Mouse (Mus musculus) G1E (cell line): ENCODE data around the gene Rtn4r. TPM values are rescaled to one million over a fixed set of nuclear protein-coding genes. Genes with fewer than 3 reads are reported as not detected.

Experiments
- ATAC-seq: 2 replicates; pipeline ENCODE4 v1.8.0; 2016; ENCODE audit warnings: mild to moderate bottlenecking; ENCODE audit not compliant: insufficient number of reproducible peaks, poor library complexity, low FRiP score, severe bottlenecking; ENCODE audit errors: extremely low read depth
- DNase-seq: peaks from one replicate; pipeline ENCODE4 v3.0.0; 2012; ENCODE audit warnings: low spot score
- H3K27me3 ChIP-seq: 2 replicates; pipeline ENCODE4 v1.6.1; 2012; ENCODE audit warnings: mild to moderate bottlenecking, low read length, inconsistent platforms; ENCODE audit not compliant: insufficient read depth
- H3K36me3 ChIP-seq: replicated peaks from 2 replicates; pipeline ENCODE3; 2012; ENCODE audit warnings: mild to moderate bottlenecking, inconsistent platforms
- H3K4me1 ChIP-seq: 2 replicates; pipeline ENCODE4 v1.6.1; 2012; ENCODE audit warnings: low read depth, low read length, inconsistent platforms, mixed read lengths; ENCODE audit not compliant: insufficient read depth
- H3K4me3 ChIP-seq: 2 replicates; pipeline ENCODE4 v1.5.1; 2012; ENCODE audit warnings: low read depth, mild to moderate bottlenecking, inconsistent platforms, low read length, moderate library complexity, mixed read lengths
- H3K9me3 ChIP-seq: replicated peaks from 2 replicates; pipeline ENCODE4 v1.6.1; 2012; ENCODE audit warnings: inconsistent platforms
- CTCF ChIP-seq: IDR thresholded peaks from 2 replicates; pipeline ENCODE4 v1.5.1; 2012; ENCODE audit warnings: low read depth, low read length, inconsistent platforms, mixed read lengths
- GATA1 ChIP-seq: IDR thresholded peaks from 2 replicates; pipeline ENCODE4 v1.6.1; 2012; ENCODE audit warnings: borderline replicate concordance, low read length, inconsistent platforms, mixed read lengths
- GATA2 ChIP-seq: IDR thresholded peaks from 2 replicates; pipeline ENCODE4 v1.6.1; 2012; ENCODE audit warnings: low read depth, low read length, inconsistent platforms, borderline replicate concordance
- POLR2AphosphoS5 ChIP-seq: IDR thresholded peaks from 2 replicates; pipeline ENCODE4 v1.6.1; 2012; ENCODE audit warnings: low read depth, low read length, inconsistent platforms; ENCODE audit not compliant: insufficient replicate concordance
- TAL1 ChIP-seq: conservative IDR thresholded peaks from 2 replicates; pipeline ENCODE4 v1.6.1; 2012; ENCODE audit warnings: low read depth, low read length, inconsistent platforms, mixed read lengths
- polyA plus RNA-seq: library from polyadenylated mRNA; stranded (reverse); fragments of >175 nt; gene quantifications from 2 replicates; pipeline ENCODE4 v1.2.3, GENCODE M21; 2012
- total RNA-seq, 2 experiments: library from RNA; stranded (forward) in 1 of 2; stranded (reverse) in 1 of 2; fragments of 200-1000 nt in 1 of 2; fragments of >200 nt in 1 of 2; fragmentation: Nextera tagmentation in 1 of 2; gene quantifications; 2 replicates each; pipeline ENCODE4 v1.2.3; 2014 to 2017

Gene Rtn4r
- total and polyA plus RNA-seq, 3 experiments, result 0.11 TPM; not detected in 2

GRCm38 (mm10) chr16:18198365-18199098, 71.1 kb downstream of the Rtn4r start:
- no peak for DNase-seq
- H3K36me3 ChIP-seq, result no peaks in the 10 kb centered on the region
- TF ChIP-seq POLR2AphosphoS5 (no peak), GATA1 (no peak), GATA2 (no peak)
- H3K9me3 ChIP-seq, result no peaks in the 10 kb centered on the region
- H3K4me3 ChIP-seq, result no peak overlapping the region
- peaks cover 55% of the 10 kb centered on the region for H3K27me3 ChIP-seq
- no peak for ATAC-seq
- no peaks in the 10 kb centered on the region for H3K4me1 ChIP-seq

GRCm38 (mm10) chr16:18200062-18200461, 72.6 kb downstream of the Rtn4r start:
- no peaks in the 10 kb centered on the region for H3K9me3 ChIP-seq
- TF ChIP-seq POLR2AphosphoS5, result no peak
- TF ChIP-seq GATA2, result no peak
- TF ChIP-seq TAL1, result no peak
- no peak for TF ChIP-seq CTCF
- TF ChIP-seq GATA1, result no peak
- no peak for ATAC-seq
- H3K36me3 ChIP-seq, result no peaks in the 10 kb centered on the region
- no peak for DNase-seq
- peaks cover 44% of the 10 kb centered on the region for H3K27me3 ChIP-seq
- H3K4me3 ChIP-seq, result no peak overlapping the region
- H3K4me1 ChIP-seq, result no peaks in the 10 kb centered on the region

- TF ChIP-seq GATA1 (no peak), CTCF (no peak), POLR2AphosphoS5 (no peak), TAL1 (no peak), GATA2 (no peak)
- Histone ChIP-seq H3K36me3 (no peaks in the 10 kb centered on the region), H3K4me1 (no peaks in the 10 kb centered on the region), H3K9me3 (no peaks in the 10 kb centered on the region), H3K27me3 (peaks cover 44% of the 10 kb centered on the region), H3K4me3 (no peak overlapping the region)
- DNase-seq (no peak), ATAC-seq (no peak)
Measured at GRCm38 (mm10) chr16:18201620-18202019, 74.2 kb downstream of the Rtn4r start.

Other genes starting within 250 kb of the Rtn4r start
- gene Gm20518, start 236.0 kb upstream of the Rtn4r start, total RNA-seq (2014; fragmentation: Nextera tagmentation), result 0.75 and 1.0 TPM in 2 replicates
- 0.52 and 1.0 TPM in 2 replicates for gene Gm20518, start 236.0 kb upstream of the Rtn4r start, total RNA-seq (2017)
- gene Gm20518, start 236.0 kb upstream of the Rtn4r start, polyA plus RNA-seq, result 0.09 and 0.17 TPM in 2 replicates
- not detected in 2 replicates for gene Tssk1, start 233.4 kb upstream of the Rtn4r start, total RNA-seq (2014; fragmentation: Nextera tagmentation)
- gene Tssk1, start 233.4 kb upstream of the Rtn4r start, total RNA-seq (2017), result 0.16 TPM in 1 of 2 replicates, not detected in the other
- gene Tssk1, start 233.4 kb upstream of the Rtn4r start, polyA plus RNA-seq, result not detected in 2 replicates
- 20.5 and 23.2 TPM in 2 replicates for gene Dgcr2, start 229.1 kb upstream of the Rtn4r start, total RNA-seq (2014; fragmentation: Nextera tagmentation)
- 25.5 and 32.2 TPM in 2 replicates for gene Dgcr2, start 229.1 kb upstream of the Rtn4r start, total RNA-seq (2017)
- gene Dgcr2, start 229.1 kb upstream of the Rtn4r start, polyA plus RNA-seq, result 16.5 and 27.8 TPM in 2 replicates
- not detected in 2 replicates for gene Tssk2, start 229.0 kb upstream of the Rtn4r start, total RNA-seq (2014; fragmentation: Nextera tagmentation)
- gene Tssk2, start 229.0 kb upstream of the Rtn4r start, total RNA-seq (2017), result 0.23 TPM in 1 of 2 replicates, not detected in the other
- not detected in 2 replicates for gene Tssk2, start 229.0 kb upstream of the Rtn4r start, polyA plus RNA-seq
- gene Ess2, start 216.3 kb upstream of the Rtn4r start, total RNA-seq (2014; fragmentation: Nextera tagmentation), result 13.7 and 19.3 TPM in 2 replicates
- gene Ess2, start 216.3 kb upstream of the Rtn4r start, total RNA-seq (2017), result 29.1 and 31.0 TPM in 2 replicates
- 25.6 and 27.6 TPM in 2 replicates for gene Ess2, start 216.3 kb upstream of the Rtn4r start, polyA plus RNA-seq
- gene Gsc2, start 212.6 kb upstream of the Rtn4r start, total RNA-seq (2014; fragmentation: Nextera tagmentation), result not detected in 2 replicates
- gene Gsc2, start 212.6 kb upstream of the Rtn4r start, total RNA-seq (2017), result not detected in 2 replicates
- gene Gsc2, start 212.6 kb upstream of the Rtn4r start, polyA plus RNA-seq, result not detected in 2 replicates
- 47.5 and 57.3 TPM in 2 replicates for gene Slc25a1, start 199.4 kb upstream of the Rtn4r start, total RNA-seq (2014; fragmentation: Nextera tagmentation)
- gene Slc25a1, start 199.4 kb upstream of the Rtn4r start, total RNA-seq (2017), result 76.4 and 92.8 TPM in 2 replicates
- 209 and 244 TPM in 2 replicates for gene Slc25a1, start 199.4 kb upstream of the Rtn4r start, polyA plus RNA-seq
- gene Vpreb2, start 147.2 kb upstream of the Rtn4r start, total RNA-seq (2014; fragmentation: Nextera tagmentation), result not detected in 2 replicates
- not detected in 2 replicates for gene Vpreb2, start 147.2 kb upstream of the Rtn4r start, total RNA-seq (2017)
- not detected in 2 replicates for gene Vpreb2, start 147.2 kb upstream of the Rtn4r start, polyA plus RNA-seq
- gene Dgcr6, start 74.8 kb upstream of the Rtn4r start, total RNA-seq (2014; fragmentation: Nextera tagmentation), result 18.4 and 22.4 TPM in 2 replicates
- gene Dgcr6, start 74.8 kb upstream of the Rtn4r start, total RNA-seq (2017), result 14.1 and 19.6 TPM in 2 replicates
- 20.4 and 23.8 TPM in 2 replicates for gene Dgcr6, start 74.8 kb upstream of the Rtn4r start, polyA plus RNA-seq
- gene Prodh, start 37.4 kb upstream of the Rtn4r start, total RNA-seq (2014; fragmentation: Nextera tagmentation), result 2.0 and 8.1 TPM in 2 replicates
- gene Prodh, start 37.4 kb upstream of the Rtn4r start, total RNA-seq (2017), result 12.5 and 14.5 TPM in 2 replicates
- 14.9 and 17.1 TPM in 2 replicates for gene Prodh, start 37.4 kb upstream of the Rtn4r start, polyA plus RNA-seq
- gene Ccdc188, start 90.2 kb downstream of the Rtn4r start, total RNA-seq (2014; fragmentation: Nextera tagmentation), result not detected in 2 replicates
- gene Ccdc188, start 90.2 kb downstream of the Rtn4r start, total RNA-seq (2017), result not detected in 2 replicates
- not detected in 2 replicates for gene Ccdc188, start 90.2 kb downstream of the Rtn4r start, polyA plus RNA-seq
- 0.45 and 1.5 TPM in 2 replicates for gene Zdhhc8, start 107.5 kb downstream of the Rtn4r start, total RNA-seq (2014; fragmentation: Nextera tagmentation)
- 0.46 and 0.71 TPM in 2 replicates for gene Zdhhc8, start 107.5 kb downstream of the Rtn4r start, total RNA-seq (2017)
- 4.7 and 5.7 TPM in 2 replicates for gene Zdhhc8, start 107.5 kb downstream of the Rtn4r start, polyA plus RNA-seq
- gene Trmt2a, start 121.0 kb downstream of the Rtn4r start, total RNA-seq (2014; fragmentation: Nextera tagmentation), result 72.5 and 76.6 TPM in 2 replicates
- gene Trmt2a, start 121.0 kb downstream of the Rtn4r start, total RNA-seq (2017), result 107 and 122 TPM in 2 replicates
- 86.8 and 91.4 TPM in 2 replicates for gene Trmt2a, start 121.0 kb downstream of the Rtn4r start, polyA plus RNA-seq
- 543 and 645 TPM in 2 replicates for gene Ranbp1, start 121.1 kb downstream of the Rtn4r start, total RNA-seq (2014; fragmentation: Nextera tagmentation)
- 405 and 431 TPM in 2 replicates for gene Ranbp1, start 121.1 kb downstream of the Rtn4r start, total RNA-seq (2017)
- 1,262 and 1,589 TPM in 2 replicates for gene Ranbp1, start 121.1 kb downstream of the Rtn4r start, polyA plus RNA-seq
- not detected in 2 replicates for gene Gm49776, start 130.7 kb downstream of the Rtn4r start, total RNA-seq (2014; fragmentation: Nextera tagmentation)
- 0.35 TPM in 1 of 2 replicates, not detected in the other for gene Gm49776, start 130.7 kb downstream of the Rtn4r start, total RNA-seq (2017)
- not detected in 2 replicates for gene Gm49776, start 130.7 kb downstream of the Rtn4r start, polyA plus RNA-seq
- 52.8 and 52.9 TPM in 2 replicates for gene Dgcr8, start 161.6 kb downstream of the Rtn4r start, total RNA-seq (2014; fragmentation: Nextera tagmentation)
- gene Dgcr8, start 161.6 kb downstream of the Rtn4r start, total RNA-seq (2017), result 45.9 and 52.7 TPM in 2 replicates
- 5.9 and 9.8 TPM in 2 replicates for gene Dgcr8, start 161.6 kb downstream of the Rtn4r start, polyA plus RNA-seq
- 87.0 and 88.7 TPM in 2 replicates for gene Tango2, start 220.5 kb downstream of the Rtn4r start, total RNA-seq (2014; fragmentation: Nextera tagmentation)
- 40.7 and 47.9 TPM in 2 replicates for gene Tango2, start 220.5 kb downstream of the Rtn4r start, total RNA-seq (2017)
- gene Tango2, start 220.5 kb downstream of the Rtn4r start, polyA plus RNA-seq, result 37.3 and 42.8 TPM in 2 replicates
- 53.7 and 64.0 TPM in 2 replicates for gene Arvcf, start 220.5 kb downstream of the Rtn4r start, total RNA-seq (2014; fragmentation: Nextera tagmentation)
- gene Arvcf, start 220.5 kb downstream of the Rtn4r start, total RNA-seq (2017), result 188 and 239 TPM in 2 replicates
- 137 and 154 TPM in 2 replicates for gene Arvcf, start 220.5 kb downstream of the Rtn4r start, polyA plus RNA-seq